Mouse (Mus musculus) embryo, embryonic 10 days (tissue): ENCODE data around the gene Klra4.
"Not testable (repeated sequence)": the region's sequence is repeated elsewhere in the genome, so short reads cannot be mapped to it uniquely, and the experiment has no call there.

Source experiments
- DNase-seq: peaks from one replicate; pipeline ENCODE4 v3.0.0-alpha.2; 2015; ENCODE audit warnings: low spot score

Gene Klra4

GRCm38 (mm10) chr6:130067171-130067570, at the start of gene Klra4:
TSS of gene Klra4 (minus strand) at chr6:130067271.
- DNase-seq = not testable (repeated sequence)

GRCm38 (mm10) chr6:130110485-130110884, 43.4 kb upstream of the Klra4 start:
- DNase-seq = no peak

GRCm38 (mm10) chr6:130102743-130103142, 35.7 kb upstream of the Klra4 start:
- not testable (repeated sequence) for DNase-seq

- no peak for DNase-seq
Observed at GRCm38 (mm10) chr6:130092336-130092948, 25.4 kb upstream of the Klra4 start.

GRCm38 (mm10) chr6:130065196-130065595, 1.9 kb downstream of the Klra4 start:
- no peak for DNase-seq

- not testable (repeated sequence) for DNase-seq
Observed at GRCm38 (mm10) chr6:130035146-130035545, 31.9 kb downstream of the Klra4 start.

GRCm38 (mm10) chr6:130031493-130032089, 35.5 kb downstream of the Klra4 start:
- not testable (repeated sequence) for DNase-seq

- no peak for DNase-seq
Observed at GRCm38 (mm10) chr6:130026854-130027253, 40.2 kb downstream of the Klra4 start, which contains the start of gene Klra6. TSS of gene Klra6 (minus strand) at chr6:130026954.
